Mouse (Mus musculus) embryonic facial prominence, embryonic 11.5 days (tissue): ENCODE data around the gene Hist1h3a. TPM values are rescaled to one million over a fixed set of nuclear protein-coding genes. Genes with fewer than 3 reads are reported as not detected.
A peak's percentile ranks its signal among the peaks of the same experiment; 100 is the strongest.
"Not testable (repeated sequence)": the region's sequence is repeated elsewhere in the genome, so short reads cannot be mapped to it uniquely, and the experiment has no call there.

Experiments
- ATAC-seq: fragments of 200-750 bp; cut with Nextera tagmentation; replicated peaks from 2 replicates; pipeline ENCODE4 v1.8.0; 2017; ENCODE audit warnings: low read depth; ENCODE audit not compliant: insufficient number of reproducible peaks, low FRiP score, low TSS enrichment
- DNase-seq: peaks from one replicate; pipeline ENCODE4 v3.0.0-alpha.2; 2015; ENCODE audit warnings: low spot score
- H3K27ac ChIP-seq: fragments of 300-500 bp; sonication (generic); replicated peaks from 2 replicates; pipeline ENCODE4 v1.5.1; 2014; ENCODE audit warnings: mild to moderate bottlenecking, low read depth, low read length, control low read depth
- H3K27me3 ChIP-seq: fragments of 300-500 bp; sonication (generic); 2 replicates; pipeline ENCODE4 v1.6.1; 2014; ENCODE audit warnings: mild to moderate bottlenecking, low read length, moderate library complexity, mixed read lengths; ENCODE audit not compliant: control insufficient read depth, insufficient read depth
- H3K36me3 ChIP-seq: fragments of 300-500 bp; sonication (generic); replicated peaks from 2 replicates; pipeline ENCODE4 v1.6.1; 2014; ENCODE audit warnings: low read depth, mild to moderate bottlenecking, low read length, moderate library complexity, mixed read lengths; ENCODE audit not compliant: control insufficient read depth, insufficient read depth
- H3K4me1 ChIP-seq: fragments of 300-500 bp; sonication (generic); 2 replicates; pipeline ENCODE4 v1.6.1; 2014; ENCODE audit warnings: low read length, mixed read lengths; ENCODE audit not compliant: control insufficient read depth, insufficient read depth
- H3K4me2 ChIP-seq: fragments of 300-500 bp; sonication (generic); 2 replicates; pipeline ENCODE4 v1.6.1; 2014; ENCODE audit warnings: low read depth, mild to moderate bottlenecking, control low read depth, low read length, moderate library complexity
- H3K4me3 ChIP-seq: fragments of 300-500 bp; sonication (generic); 2 replicates; pipeline ENCODE4 v1.5.1; 2014; ENCODE audit warnings: low read depth, low read length, control low read depth
- H3K9ac ChIP-seq: fragments of 300-500 bp; sonication (generic); replicated peaks from 2 replicates; pipeline ENCODE4 v1.6.1; 2014; ENCODE audit warnings: mild to moderate bottlenecking, control low read depth, low read length
- H3K9me3 ChIP-seq: fragments of 300-500 bp; sonication (generic); replicated peaks from 2 replicates; pipeline ENCODE4 v1.6.1; 2016; ENCODE audit warnings: mild to moderate bottlenecking, low read length, inconsistent platforms, mixed read lengths; ENCODE audit not compliant: control insufficient read depth
- WGBS: fragments of 180-500 bp; shearing (Covaris S2); extraction: QIAGEN DNeasy Blood & Tissue Kit; methylation state at CpG from one replicate; pipeline ENCODE4 v1.1.7; 2014; 5-methylcytosine and 5-hydroxymethylcytosine counted together
- polyA plus RNA-seq: library from polyadenylated mRNA; unstranded; fragments of >200 nt; fragmentation: Nextera tagmentation; extraction: Ambion mirVana; gene quantifications from 2 replicates; pipeline ENCODE4 v1.2.1, GENCODE M21; 2014

The Hist1h3a gene
- polyA plus RNA-seq, 1 experiment from 2014 or later = 4.0 TPM

- Histone ChIP-seq H3K4me1 (no peaks in the 10 kb centered on the region), H3K4me2 (peak within 1 kb of the TSS; percentile 74), H3K9me3 (no peaks in the 10 kb centered on the region), H3K36me3 (no peaks in the 10 kb centered on the region), H3K27ac (peak within 1 kb of the TSS; percentile 91), H3K27me3 (no peaks in the 10 kb centered on the region), H3K9ac (peak within 1 kb of the TSS; percentile 77), H3K4me3 (peak within 1 kb of the TSS; percentile 35)
- peak; percentile 99 for DNase-seq
- under 1% methylated on average over 12 of the region's 22 CpGs for WGBS
- peak; percentile 77 for ATAC-seq
Observed at GRCm38 (mm10) chr13:23756790-23757189, 5.4 kb downstream of the Hist1h3a start, which contains the start of gene Hist1h4b. Gene Hist1h4b, plus strand, starts transcription at chr13:23757013.

GRCm38 (mm10) chr13:23755000-23755399 lies 7.2 kb downstream of the Hist1h3a start:
- Histone ChIP-seq H3K36me3 (no peaks in the 10 kb centered on the region), H3K4me1 (no peaks in the 10 kb centered on the region), H3K27me3 (no peaks in the 10 kb centered on the region), H3K27ac (no peak overlapping the region), H3K4me2 (no peak overlapping the region), H3K9me3 (no peaks in the 10 kb centered on the region), H3K4me3 (no peak overlapping the region), H3K9ac (no peak overlapping the region)
- DNase-seq (no peak), ATAC-seq (no peak)

DNA sequence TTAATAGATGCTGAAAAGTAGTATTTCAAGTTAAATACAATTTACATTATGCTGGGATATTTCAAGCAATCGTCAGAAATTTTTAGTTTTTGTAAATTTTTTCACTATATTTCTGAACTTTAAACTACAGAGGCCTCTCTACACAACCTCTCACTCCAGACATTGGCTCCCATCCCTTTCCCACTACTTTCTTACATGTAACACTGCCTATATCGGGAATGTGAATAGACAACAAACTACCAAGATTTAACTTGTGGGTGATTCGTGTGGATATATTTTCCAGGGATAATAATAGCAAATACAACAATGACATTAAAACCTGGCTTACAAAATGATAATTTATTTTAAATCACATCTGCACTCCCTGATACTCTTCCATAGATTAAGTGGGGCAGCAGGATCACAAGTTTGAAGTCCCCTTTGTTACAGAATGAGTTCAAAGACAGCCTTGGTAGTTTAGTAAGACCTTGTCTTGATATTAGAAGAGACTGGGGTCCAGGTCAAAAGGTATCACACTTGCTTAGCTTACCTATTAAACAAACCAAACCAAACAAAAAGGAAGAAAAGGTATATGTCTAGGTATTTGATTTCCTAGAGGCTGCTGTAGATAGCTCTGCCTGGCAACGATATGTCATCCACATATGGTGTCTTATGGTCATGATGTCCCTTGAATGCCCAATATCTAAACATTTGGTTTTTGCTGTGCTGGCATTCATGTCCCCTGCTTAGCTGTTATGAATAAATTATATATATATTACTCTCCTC lies 8.7 kb downstream of the Hist1h3a start:
- no peak overlapping the region for H3K9ac ChIP-seq
- ATAC-seq (no peak), DNase-seq (no peak)

GRCm38 (mm10) chr13:23752742-23753172 lies 9.4 kb downstream of the Hist1h3a start:
- WGBS = 5% methylated on average over 6 of the region's 6 CpGs
- Histone ChIP-seq H3K9me3 (no peaks in the 10 kb centered on the region), H3K27ac (peak overlapping the region; percentile 90), H3K4me3 (peak overlapping the region; percentile 39), H3K4me2 (peak overlapping the region; percentile 55), H3K36me3 (no peaks in the 10 kb centered on the region), H3K27me3 (no peaks in the 10 kb centered on the region), H3K9ac (peak overlapping the region; percentile 65), H3K4me1 (no peaks in the 10 kb centered on the region)
- DNase-seq = peak; percentile 38
- no peak for ATAC-seq

More for the DNA sequence above, 8.7 kb downstream of the Hist1h3a start:
- no peaks in the 10 kb centered on the region for H3K4me1 ChIP-seq
- no peak overlapping the region for H3K4me3 ChIP-seq
- no peak overlapping the region; the same call in 1 of the 2 replicates for H3K4me2 ChIP-seq
- no peaks in the 10 kb centered on the region for H3K9me3 ChIP-seq
- whole genome bisulfite sequencing = 55% methylated on average over 4 of the region's 4 CpGs
- no peaks in the 10 kb centered on the region for H3K27me3 ChIP-seq
- no peaks in the 10 kb centered on the region for H3K36me3 ChIP-seq
- H3K27ac ChIP-seq = peak overlapping the region; percentile 90

DNA sequence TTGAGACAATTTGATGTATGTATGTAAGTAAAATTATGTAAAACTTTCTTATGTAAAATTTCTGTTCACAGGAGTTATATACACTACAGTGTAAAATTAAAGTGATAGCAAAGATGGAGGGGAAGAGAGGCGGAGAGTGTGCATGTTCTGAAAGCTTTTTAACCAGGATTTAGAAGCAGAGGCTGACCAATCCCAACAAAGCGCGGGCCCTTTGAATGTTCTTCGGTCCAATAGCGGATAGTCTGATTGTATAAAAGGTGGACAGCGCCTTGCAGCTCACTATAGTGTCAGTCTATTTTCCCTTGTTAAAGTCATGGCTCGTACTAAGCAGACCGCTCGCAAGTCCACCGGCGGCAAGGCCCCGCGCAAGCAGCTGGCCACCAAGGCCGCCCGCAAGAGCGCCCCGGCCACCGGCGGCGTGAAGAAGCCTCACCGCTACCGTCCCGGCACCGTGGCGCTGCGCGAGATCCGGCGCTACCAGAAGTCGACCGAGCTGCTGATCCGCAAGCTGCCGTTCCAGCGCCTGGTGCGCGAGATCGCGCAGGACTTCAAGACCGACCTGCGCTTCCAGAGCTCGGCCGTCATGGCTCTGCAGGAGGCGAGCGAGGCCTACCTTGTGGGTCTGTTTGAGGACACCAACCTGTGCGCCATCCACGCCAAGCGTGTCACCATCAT lies 10.0 kb downstream of the Hist1h3a start, which contains the start of gene Hist1h3b:
Hist1h3b (plus strand) TSS at position 201 of the 675 bp plus-strand sequence.
- Histone ChIP-seq H3K4me2 (peak within 1 kb of the TSS; percentile 56), H3K27ac (peak within 1 kb of the TSS; percentile 97), H3K9ac (peak within 1 kb of the TSS; percentile 69), H3K4me3 (peak within 1 kb of the TSS; percentile 39)
- not testable (repeated sequence) for H3K9me3 ChIP-seq, H3K36me3 ChIP-seq, H3K27me3 ChIP-seq, H3K4me1 ChIP-seq
- DNase-seq = peak; percentile 98
- ATAC-seq = peak; percentile 91
- WGBS = under 1% methylated on average over 15 of the region's 47 CpGs

GRCm38 (mm10) chr13:23751478-23751956 lies 10.7 kb downstream of the Hist1h3a start:
- Histone ChIP-seq H3K36me3 (no peaks in the 10 kb centered on the region), H3K4me2 (peak overlapping the region; percentile 56), H3K4me1 (no peaks in the 10 kb centered on the region), H3K9me3 (no peaks in the 10 kb centered on the region), H3K27ac (peak overlapping the region; percentile 97), H3K4me3 (peak overlapping the region; percentile 37), H3K9ac (peak overlapping the region; percentile 69), H3K27me3 (no peaks in the 10 kb centered on the region)
- whole genome bisulfite sequencing = under 1% methylated on average over 11 of the region's 11 CpGs
- ATAC-seq (no peak), DNase-seq (peak; percentile 73)

- not testable (repeated sequence) for H3K9me3 ChIP-seq, H3K36me3 ChIP-seq, H3K27me3 ChIP-seq, H3K4me1 ChIP-seq
- 1% methylated on average over 22 of the region's 47 CpGs for WGBS
- Histone ChIP-seq H3K4me3 (peak within 1 kb of the TSS; percentile 37), H3K9ac (peak within 1 kb of the TSS; percentile 69), H3K4me2 (peak within 1 kb of the TSS; percentile 56), H3K27ac (peak within 1 kb of the TSS; percentile 97)
- peak; percentile 32 for ATAC-seq
- peak; percentile 89 for DNase-seq
Observed at GRCm38 (mm10) chr13:23750839-23751477, 11.2 kb downstream of the Hist1h3a start, which contains the start of gene Hist1h2ab. Gene Hist1h2ab, plus strand, starts transcription at chr13:23751126.
